Comparison of ENCODE assay signal across 25 mouse cellular contexts in genomic region chr15:99325598-99325997, GRCm38 (mm10). TPM values are rescaled to one million over a fixed set of nuclear protein-coding genes. Genes with fewer than 3 reads are reported as not detected.
A peak's percentile ranks its signal among the peaks of the same experiment; 100 is the strongest.
DNase-seq lines count a peak whose midpoint lies in the region; ATAC-seq and TF ChIP-seq lines count a peak whose summit lies in the region.
"Had no signal": no experiment of that assay in that cellular context is flagged by ENCODE, and none has a peak within 500 bp of the region (broad histone marks: within the 10 kb centered on the region; RNA-seq: fewer than 3 reads in every experiment).

No protein-coding gene starts in this region.

- TF ChIP-seq CTCF in heart, adult 2 months (IDR thresholded peaks at IDR 0.05): no peak

- H3K4me3 ChIP-seq in heart, adult 2 months: no peak overlapping the region
- no peak overlapping the region for H3K4me3 ChIP-seq in kidney, embryonic 16.5 days (ENCODE audit: low read length)
- H3K4me3 ChIP-seq: embryonic facial prominence, embryonic 12.5 days; limb, embryonic 13.5 days had no signal

- peak overlapping the region; percentile 71 for H3K27ac ChIP-seq in heart, adult 2 months
- H3K27ac ChIP-seq in kidney, embryonic 16.5 days (ENCODE audit: low read length): no peak overlapping the region; the same call in 1 of the 2 replicates
- H3K27ac ChIP-seq: embryonic facial prominence, embryonic 12.5 days; hindbrain, embryonic 14.5 days; limb, embryonic 13.5 days had no signal

- H3K9ac ChIP-seq in heart, adult 2 months (ENCODE audit: low read depth, low read length): no peak overlapping the region
- no peak overlapping the region for H3K9ac ChIP-seq in kidney, embryonic 16.5 days (replicated peaks; ENCODE audit: low read length)
- H3K9ac ChIP-seq: embryonic facial prominence, embryonic 12.5 days; hindbrain, embryonic 14.5 days; limb, embryonic 13.5 days had no signal

- peaks cover 10% of the 10 kb centered on the region for H3K36me3 ChIP-seq in heart, adult 2 months (ENCODE audit: control insufficient read depth, insufficient read depth, low read length)
- H3K36me3 ChIP-seq in kidney, embryonic 16.5 days (ENCODE audit: insufficient read depth, low read length): peaks cover 61% of the 10 kb centered on the region

- no peak for TF ChIP-seq POLR2A in heart, adult 2 months (IDR thresholded peaks at IDR 0.05; ENCODE audit: insufficient read depth, low read depth, low read length)

- 83% methylated on average over 6 of the region's 6 CpGs for WGBS in heart, adult 2 months
- 90% methylated on average over 6 of the region's 6 CpGs for WGBS in kidney, embryonic 16.5 days

- no peak for DNase-seq in heart, adult 2 months
- DNase-seq in heart, postnatal 14 days: no peak
- DNase-seq in kidney, adult 11 months: peak; percentile 48
- DNase-seq in kidney, postnatal 14 days: no peak
- peak; percentile 47 to 69 for DNase-seq in kidney, postnatal 25 days
- no peak for DNase-seq in adipocyte (ENCODE audit: low spot score)
- DNase-seq: adrenal gland, postnatal 14 days; cerebellum, adult 11-12 months; cerebellum, adult 9-11 months; embryo, embryonic 11 days; gastrocnemius, postnatal 36 days; lung, postnatal 14 days; midbrain, embryonic 14.5 days; thymus, adult 2 months; thymus, postnatal 36 days had no signal

- TF ChIP-seq EP300 in heart, adult 2 months (IDR thresholded peaks at IDR 0.05; ENCODE audit: insufficient read depth, low read depth, low read length): no peak

- no peak overlapping the region for H3K4me2 ChIP-seq in kidney, embryonic 16.5 days (replicated peaks; ENCODE audit: low read depth, low read length)
- H3K4me2 ChIP-seq: embryonic facial prominence, embryonic 12.5 days; hindbrain, embryonic 14.5 days; limb, embryonic 13.5 days; liver, embryonic 11.5 days had no signal

- no peak for ATAC-seq in kidney, embryonic 16.5 days (ENCODE audit: low FRiP score, low TSS enrichment)
- ATAC-seq: forebrain, embryonic 14.5 days; intestine, postnatal 0 days; Patski had no signal

- no peaks in the 10 kb centered on the region for H3K79me2 ChIP-seq in heart, adult 2 months (replicated peaks; ENCODE audit: control insufficient read depth, insufficient read depth, low read length)

- no peaks in the 10 kb centered on the region for H3K27me3 ChIP-seq in heart, adult 2 months (ENCODE audit: control insufficient read depth, insufficient read depth, low read length)
- no peaks in the 10 kb centered on the region for H3K27me3 ChIP-seq in kidney, embryonic 16.5 days (ENCODE audit: insufficient read depth, low read length)
- H3K27me3 ChIP-seq: embryonic facial prominence, embryonic 12.5 days; limb, embryonic 13.5 days; Patski had no signal

- peaks cover 32% of the 10 kb centered on the region for H3K4me1 ChIP-seq in heart, adult 2 months (ENCODE audit: control insufficient read depth, insufficient read depth, low read length)
- H3K4me1 ChIP-seq in kidney, embryonic 16.5 days (ENCODE audit: insufficient read depth, low read length): peaks cover 7% of the 10 kb centered on the region; the same call in 1 of the 2 replicates
- H3K4me1 ChIP-seq: embryonic facial prominence, embryonic 12.5 days had no signal

- intact Hi-C loops in heart, adult 2 months (cut with DNase I): no loop called here
- intact Hi-C loops in heart, postnatal 14 days (cut with DNase I): no loop called here

- H3K9me3 ChIP-seq in kidney, embryonic 16.5 days (ENCODE audit: low read length): 0 out of 2 replicates have a peak, but pooled peaks cover 2% of the 10 kb centered on the region
- H3K9me3 ChIP-seq: embryonic facial prominence, embryonic 12.5 days had no signal

RNA-seq across cellular contexts. Expression of gene Fam186b, which starts 29.9 kb away (rescaled TPM):
- total RNA-seq in heart, adult 2 months (2021): not detected
- polyA plus RNA-seq in heart, adult 2 months (2012; rRNA removed): 0.20 TPM in 1 of 2 replicates, not detected in the other
- total RNA-seq in heart, postnatal 14 days (2021): not detected
- 0.21 and 0.30 TPM in 2 replicates for polyA plus RNA-seq in kidney, embryonic 16.5 days (2015; fragmentation: Nextera tagmentation; extraction: Ambion mirVana)
- total RNA-seq: gastrocnemius, postnatal 36 days; MEL; monocyte, adult 5-6 weeks had no signal
- polyA plus RNA-seq: intestine, postnatal 0 days had no signal

RNA-seq across cellular contexts. Expression of gene Prpf40b, which starts 30.7 kb away (rescaled TPM):
- total RNA-seq in heart, adult 2 months (2021): 10 to 100 TPM; 18.9 to 23.4 TPM
- 39.5 and 39.7 TPM in 2 replicates for polyA plus RNA-seq in heart, adult 2 months (2012; rRNA removed)
- 10 to 100 TPM; 25.5 to 26.3 TPM for total RNA-seq in heart, postnatal 14 days (2021)
- polyA plus RNA-seq in kidney, embryonic 16.5 days (2015; fragmentation: Nextera tagmentation; extraction: Ambion mirVana): 62.2 and 67.5 TPM in 2 replicates

RNA-seq across cellular contexts. Expression of gene Fmnl3, which starts 44.7 kb away (rescaled TPM):
- total RNA-seq in heart, adult 2 months (2021): 10 to 100 TPM; 14.6 to 18.1 TPM
- 18.6 and 29.3 TPM in 2 replicates for polyA plus RNA-seq in heart, adult 2 months (2012; rRNA removed)
- total RNA-seq in heart, postnatal 14 days (2021): 10 to 100 TPM; 29.4 to 29.7 TPM
- polyA plus RNA-seq in kidney, embryonic 16.5 days (2015; fragmentation: Nextera tagmentation; extraction: Ambion mirVana): 27.1 and 29.8 TPM in 2 replicates

Comparison
In these comparisons a context has a peak if more than half of its experiments do, and no peak if none do; other contexts are left out.
1. DNase-seq: peak in kidney, adult 11 months (single experiment) and kidney, postnatal 25 days (2 of 2); none in heart, adult 2 months (0 of 2), heart, postnatal 14 days (0 of 2), kidney, postnatal 14 days (single experiment) and adipocyte (single experiment).